Mouse (Mus musculus) fat pad, adult 2 months (tissue): ENCODE results near the gene Stk38.
"Not testable (repeated sequence)": the region's sequence is repeated elsewhere in the genome, so short reads cannot be mapped to it uniquely, and the experiment has no call there.

Experiments used
- DNase-seq: peaks from one replicate; pipeline ENCODE4 v3.0.0-alpha.2; 2011; ENCODE audit warnings: low read depth, low spot score; ENCODE audit errors: extremely low read depth

The Stk38 gene

GRCm38 (mm10) chr17:29009181-29009580 is 1.4 kb upstream of the Stk38 start:
- no peak for DNase-seq

GRCm38 (mm10) chr17:29008326-29008650 is 493 bp upstream of the Stk38 start:
- no peak for DNase-seq

- DNase-seq, result no peak
Measured at GRCm38 (mm10) chr17:29007243-29007640, 553 bp downstream of the Stk38 start.

- no peak for DNase-seq
Measured at GRCm38 (mm10) chr17:29006812-29007211, 983 bp downstream of the Stk38 start.

GRCm38 (mm10) chr17:29005002-29005401 is 2.8 kb downstream of the Stk38 start:
- no peak for DNase-seq

GRCm38 (mm10) chr17:29003740-29004139 is 4.1 kb downstream of the Stk38 start:
- DNase-seq, result no peak

GRCm38 (mm10) chr17:29000465-29000864 is 7.3 kb downstream of the Stk38 start:
- no peak for DNase-seq

GRCm38 (mm10) chr17:28994615-28995014 is 13.2 kb downstream of the Stk38 start:
- DNase-seq, result no peak

GRCm38 (mm10) chr17:28993004-28993403 is 14.8 kb downstream of the Stk38 start:
- DNase-seq, result not testable (repeated sequence)

GRCm38 (mm10) chr17:28992105-28992504 is 15.7 kb downstream of the Stk38 start:
- no peak for DNase-seq

- DNase-seq, result no peak
Measured at GRCm38 (mm10) chr17:28991286-28991685, 16.5 kb downstream of the Stk38 start.

- no peak for DNase-seq
Measured at GRCm38 (mm10) chr17:28990060-28990459, 17.7 kb downstream of the Stk38 start.

- DNase-seq, result no peak
Measured at GRCm38 (mm10) chr17:28988996-28989395, 18.8 kb downstream of the Stk38 start.

GRCm38 (mm10) chr17:28988291-28988690 is 19.5 kb downstream of the Stk38 start:
- no peak for DNase-seq

- no peak for DNase-seq
Measured at GRCm38 (mm10) chr17:28987713-28988112, 20.1 kb downstream of the Stk38 start.

GRCm38 (mm10) chr17:28986833-28987232 is 21.0 kb downstream of the Stk38 start:
- DNase-seq, result no peak

GRCm38 (mm10) chr17:28984724-28985420 is 22.9 kb downstream of the Stk38 start:
- DNase-seq, result no peak

GRCm38 (mm10) chr17:28982591-28982990 is 25.2 kb downstream of the Stk38 start:
- no peak for DNase-seq

GRCm38 (mm10) chr17:28981081-28981480 is 26.7 kb downstream of the Stk38 start:
- DNase-seq, result no peak

GRCm38 (mm10) chr17:28979091-28979490 is 28.7 kb downstream of the Stk38 start:
- DNase-seq, result no peak

GRCm38 (mm10) chr17:28970122-28970521 is 37.7 kb downstream of the Stk38 start:
- DNase-seq, result no peak

GRCm38 (mm10) chr17:28967021-28967610 is 40.7 kb downstream of the Stk38 start:
- no peak for DNase-seq

GRCm38 (mm10) chr17:28961596-28961995 is 46.2 kb downstream of the Stk38 start:
- DNase-seq, result no peak
